Mouse (Mus musculus) mature B cell (primary cell): ENCODE measurements around the gene Abcf1.
"Not testable (repeated sequence)": the region's sequence is repeated elsewhere in the genome, so short reads cannot be mapped to it uniquely, and the experiment has no call there.

Experiments
- in situ Hi-C: fragments of 300-500 bp; cut with MboI; formaldehyde crosslinking; loops from 2 replicates; pipeline ENCODE4 v1.14.3; 2019

Gene Abcf1

DNA sequence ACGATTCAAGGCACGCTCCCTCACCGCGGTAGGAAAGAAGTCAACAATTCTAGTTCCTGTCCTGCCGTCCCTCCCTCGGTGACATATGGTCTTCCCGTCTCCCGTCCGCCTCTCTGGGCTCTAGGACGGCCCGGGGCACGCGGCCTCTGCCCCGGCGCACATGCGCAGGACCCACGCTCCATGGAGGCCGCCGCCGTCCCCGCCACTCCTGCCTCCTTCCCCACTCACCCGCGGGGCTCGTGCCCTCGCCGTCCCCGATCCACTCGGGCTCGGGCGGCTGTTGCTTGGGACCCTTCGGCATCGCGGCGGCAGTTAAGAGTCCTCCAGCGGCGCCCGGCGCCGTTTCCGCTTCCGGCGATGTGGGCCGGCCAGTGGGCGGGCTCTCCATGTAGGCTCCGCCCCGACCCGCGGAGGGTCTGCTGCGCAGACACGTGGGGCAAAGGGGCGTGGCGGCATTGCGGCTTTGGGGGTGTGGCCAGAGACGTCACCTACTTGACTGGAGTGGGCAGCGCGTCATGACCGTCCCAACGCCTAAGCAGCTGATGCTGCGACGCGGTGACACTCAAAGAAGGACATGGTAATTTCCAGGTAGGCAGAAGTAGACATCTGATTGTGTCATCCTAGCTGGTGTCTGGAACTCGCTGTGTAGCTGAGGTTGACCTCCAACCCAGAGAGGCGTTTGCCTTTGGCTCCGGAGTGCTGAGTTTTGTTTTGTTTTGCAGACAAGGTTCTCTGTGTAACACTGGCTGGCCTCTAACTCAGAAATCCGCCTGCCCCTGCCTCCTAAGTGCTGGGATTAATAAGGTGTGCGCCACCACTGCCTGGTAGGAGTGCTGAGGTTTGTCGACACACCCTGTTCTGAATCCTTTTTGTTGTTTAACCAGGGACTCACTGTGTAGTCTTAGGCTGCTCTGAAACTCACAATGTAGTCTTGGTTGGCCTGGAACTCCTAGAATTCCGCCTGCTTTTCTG is at the start of gene Abcf1:
Abcf1 (minus strand) TSS at position 344 of the 972 bp plus-strand sequence.
- in situ Hi-C loops, result no loop called here

DNA sequence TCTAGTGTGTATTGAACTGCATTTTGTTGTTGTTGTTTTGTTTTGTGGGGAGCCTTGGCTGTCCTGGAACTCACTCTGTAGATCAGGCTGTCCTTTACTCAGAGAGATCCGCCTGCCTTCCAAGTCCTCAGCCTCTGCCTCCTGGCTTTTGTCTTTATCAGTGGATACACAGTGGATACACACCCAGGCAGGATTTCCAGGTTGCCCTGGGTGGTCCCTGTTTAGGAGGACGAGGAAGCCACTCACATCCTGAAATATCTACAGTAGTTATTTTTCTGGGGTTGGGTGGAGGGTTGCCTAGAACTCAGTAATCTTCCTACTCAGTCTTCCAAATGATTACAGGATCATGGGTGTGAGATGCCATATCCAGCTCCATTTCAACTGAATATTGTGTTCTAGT is 49.4 kb upstream of the Abcf1 start:
- in situ Hi-C loops, result no loop called here

DNA sequence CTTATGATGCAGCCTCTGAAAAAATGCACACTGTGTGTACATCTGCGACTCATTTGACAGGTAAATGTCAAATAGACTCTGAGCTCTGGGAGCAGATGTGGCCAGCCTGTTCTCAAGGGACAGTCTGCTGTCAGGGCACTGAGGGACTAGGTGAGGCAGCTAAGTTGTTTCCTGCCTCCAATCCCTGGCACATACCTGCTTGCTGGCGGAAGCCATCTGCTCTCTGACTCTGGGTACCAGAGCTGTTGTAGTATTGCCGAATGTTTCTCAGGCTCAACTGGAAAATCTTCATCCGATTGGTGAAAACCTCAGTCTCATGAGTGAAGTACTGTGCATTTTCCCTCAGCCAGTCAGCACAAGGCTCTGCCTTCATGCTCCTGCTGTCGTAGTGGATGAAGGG is 47.5 kb upstream of the Abcf1 start:
- in situ Hi-C loops, result no loop called here

DNA sequence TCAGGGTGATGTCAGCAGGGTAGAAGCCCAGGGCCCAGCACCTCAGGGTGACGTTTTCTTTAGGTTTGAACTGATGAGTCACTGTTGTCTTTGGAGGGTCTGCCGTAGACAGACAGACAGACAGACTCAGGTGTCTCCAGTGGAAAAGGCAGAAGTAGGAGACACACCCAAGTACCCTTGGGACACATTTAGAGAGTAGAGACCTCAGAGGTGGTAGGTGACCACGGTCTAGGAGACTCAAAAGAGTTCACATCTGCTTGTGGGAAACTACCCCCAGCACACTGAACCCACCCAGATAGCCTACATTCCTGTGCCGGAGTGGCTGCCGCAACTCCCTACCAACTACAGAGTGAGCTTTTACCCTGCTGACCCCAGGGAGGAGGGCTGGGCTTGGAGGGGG is 45.4 kb upstream of the Abcf1 start:
- in situ Hi-C loops, result no loop called here

DNA sequence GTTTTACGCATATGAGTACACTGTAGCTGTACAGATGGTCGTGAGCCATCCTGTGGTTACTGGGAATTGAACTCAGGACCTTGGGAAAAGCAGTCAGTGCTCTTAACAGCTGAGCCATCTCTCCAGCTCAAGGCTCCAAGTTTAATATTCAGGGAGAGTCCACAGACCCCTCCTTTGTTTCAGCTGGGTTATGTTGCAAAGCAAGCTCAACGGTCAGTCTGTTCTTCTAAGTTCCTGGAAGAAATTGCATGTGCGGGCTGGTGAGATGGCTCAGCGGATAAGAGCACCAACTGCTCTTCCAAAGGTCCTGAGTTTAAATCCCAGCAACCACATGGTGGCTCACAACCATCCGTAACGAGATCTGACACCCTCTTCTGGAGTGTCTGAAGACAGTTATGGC is 34.8 kb upstream of the Abcf1 start:
- in situ Hi-C loops, result not testable (repeated sequence)

DNA sequence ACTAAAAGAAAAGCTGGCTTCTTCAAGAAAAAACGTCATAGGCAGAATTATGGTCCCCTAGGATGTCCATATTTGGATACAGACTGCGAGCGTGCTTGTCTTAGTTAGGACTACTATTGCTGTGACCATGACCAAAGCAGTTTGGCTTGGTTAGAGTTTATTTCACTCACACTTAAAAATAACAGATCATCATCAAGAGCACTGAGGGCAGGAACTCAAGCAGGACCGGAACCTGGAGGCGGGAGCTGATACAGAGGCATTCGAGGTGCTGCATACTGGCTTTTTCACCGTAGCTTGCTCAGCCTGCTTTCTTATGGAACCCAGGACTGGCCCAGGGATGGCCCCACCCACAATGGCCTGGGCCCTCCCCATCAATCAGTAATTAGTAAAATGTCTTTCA is 33.8 kb upstream of the Abcf1 start:
- in situ Hi-C loops, result no loop called here

DNA sequence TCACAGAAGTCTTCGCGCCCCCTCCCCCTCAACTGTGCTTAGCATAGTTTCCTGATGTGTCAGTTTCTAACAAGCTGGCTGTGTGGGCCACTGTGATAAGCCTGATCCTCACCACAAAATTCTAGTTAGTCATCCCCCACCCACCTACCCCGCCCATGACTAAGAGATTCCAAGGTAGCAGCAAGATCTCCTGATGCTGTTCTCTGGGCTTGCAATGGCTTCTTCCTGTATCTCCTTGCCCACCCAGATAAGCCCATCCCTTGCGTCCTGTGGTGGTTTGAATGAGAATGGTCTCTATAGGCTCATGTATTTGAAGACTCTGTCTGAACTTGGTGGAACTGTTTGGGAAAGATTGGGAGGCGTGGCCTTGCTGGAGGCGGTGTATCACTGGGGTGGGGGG is 32.4 kb upstream of the Abcf1 start:
- in situ Hi-C loops, result no loop called here

DNA sequence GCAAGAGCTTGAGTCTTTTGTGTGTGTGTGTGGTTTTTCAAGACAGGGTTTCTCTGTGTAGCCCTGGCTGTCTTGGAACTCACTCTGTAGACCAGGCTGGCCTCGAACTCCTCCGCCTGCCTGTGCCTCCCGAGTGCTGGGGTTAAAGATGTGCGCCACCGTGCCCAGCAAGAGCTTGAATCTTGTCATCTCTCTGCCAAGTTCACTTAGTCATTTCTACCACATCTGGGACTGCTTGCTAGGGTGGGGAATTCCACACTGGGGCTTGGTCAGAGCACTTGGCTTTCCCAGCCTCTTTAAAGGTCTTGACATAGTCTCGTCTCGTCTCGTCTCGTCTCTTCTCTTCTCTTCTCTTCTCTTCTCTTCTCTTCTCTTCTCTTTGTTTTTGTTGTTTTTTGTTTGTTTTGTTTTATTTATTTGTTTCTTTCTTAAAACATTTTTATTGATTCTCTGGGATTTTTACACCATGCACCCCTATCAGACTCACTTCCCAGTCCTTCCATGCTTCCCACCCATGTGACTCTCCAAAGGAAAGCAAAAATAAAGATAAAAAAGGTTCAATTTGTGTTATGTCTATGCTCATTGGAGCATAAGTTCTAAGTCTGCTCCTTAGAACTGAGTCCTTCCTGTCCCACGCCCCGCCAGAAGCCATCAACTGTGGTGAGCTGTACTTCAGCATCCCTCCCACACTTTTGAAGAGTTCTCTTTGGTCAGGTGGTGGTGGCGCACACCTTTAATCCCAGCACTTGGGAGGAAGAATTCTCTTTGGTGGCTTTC is 31.7 kb upstream of the Abcf1 start:
- in situ Hi-C loops, result no loop called here

DNA sequence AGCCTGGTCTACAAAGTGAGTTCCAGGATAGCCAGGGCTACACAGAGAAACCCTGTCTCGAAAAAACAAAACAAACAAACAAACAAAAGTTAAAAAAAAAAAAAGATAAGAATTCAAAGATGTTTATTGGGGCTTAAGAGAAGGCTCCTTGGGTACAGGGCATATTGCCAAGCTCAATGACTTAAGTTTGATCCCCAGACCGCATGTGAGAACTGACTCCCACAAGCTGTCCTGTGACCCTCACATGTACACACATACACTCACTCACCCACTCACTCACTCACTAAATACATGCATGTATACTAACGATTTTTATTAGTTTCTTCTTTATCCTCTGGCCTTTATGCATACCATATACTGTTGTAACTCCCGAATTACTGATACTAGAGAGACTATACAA is 30.8 kb upstream of the Abcf1 start:
- in situ Hi-C loops, result no loop called here

DNA sequence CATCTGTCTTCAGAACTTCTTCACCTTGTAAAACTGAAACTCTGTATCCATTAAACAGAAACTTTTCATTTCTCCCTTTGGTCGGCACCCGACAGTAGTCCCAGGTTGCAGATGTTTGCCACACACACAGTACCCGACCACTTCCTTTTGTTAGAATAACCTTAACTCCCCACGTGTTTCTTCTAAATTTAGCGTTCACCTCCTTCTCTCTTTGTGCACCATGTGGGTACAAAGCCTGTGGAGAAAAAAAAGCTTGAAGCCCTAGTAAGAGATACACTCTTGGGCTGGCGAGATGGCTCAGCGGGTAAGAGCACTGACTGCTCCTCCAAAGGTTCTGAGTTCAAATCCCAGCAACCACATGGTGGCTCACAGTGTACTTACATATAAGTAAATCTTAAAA is 29.8 kb upstream of the Abcf1 start:
- in situ Hi-C loops, result loop anchor here (10.0 kb wide), 2 partner anchors 45 to 165 kb away; partner anchors contain the start of genes Gm6034, H2-T22 and Tubb5

DNA sequence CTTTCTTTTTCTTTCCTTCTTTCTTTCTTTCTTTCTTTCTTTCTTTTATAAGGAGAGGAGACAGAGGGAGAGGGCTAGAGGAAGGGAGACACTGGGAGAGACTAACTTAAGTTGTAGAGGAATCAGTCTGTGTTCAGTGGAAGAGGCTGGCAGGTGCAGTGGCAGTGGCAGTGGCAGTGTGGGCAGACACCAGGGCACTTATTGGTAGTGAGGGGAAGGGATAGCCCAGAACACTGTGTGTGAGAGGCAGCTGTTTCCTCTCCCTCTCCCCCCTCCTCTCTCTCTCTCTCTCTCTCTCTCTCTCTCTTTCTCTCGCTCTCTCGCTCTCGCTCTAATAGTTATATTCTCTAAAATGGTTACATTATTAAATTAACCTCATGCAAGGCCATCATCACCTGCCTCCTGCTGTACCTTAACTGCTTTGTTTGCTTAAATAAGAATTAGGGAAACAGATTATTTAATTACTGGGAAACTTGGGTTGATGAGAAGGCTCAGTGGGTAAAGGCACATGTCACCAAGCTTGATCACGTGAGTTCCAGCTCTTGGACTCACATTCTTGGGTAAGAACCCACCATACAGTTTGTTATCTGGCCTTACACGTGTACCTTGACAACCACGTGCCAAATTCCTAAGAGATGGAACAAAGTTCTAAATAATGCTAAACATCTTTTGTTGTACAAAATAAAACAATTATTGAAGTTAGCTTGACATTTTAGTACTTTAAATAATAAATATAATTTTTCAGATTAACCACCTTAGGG is 29.2 kb upstream of the Abcf1 start:
- in situ Hi-C loops, result loop anchor here (10.0 kb wide), 2 partner anchors 46 to 164 kb away; partner anchors contain the start of genes Gm6034, H2-T22 and Tubb5

DNA sequence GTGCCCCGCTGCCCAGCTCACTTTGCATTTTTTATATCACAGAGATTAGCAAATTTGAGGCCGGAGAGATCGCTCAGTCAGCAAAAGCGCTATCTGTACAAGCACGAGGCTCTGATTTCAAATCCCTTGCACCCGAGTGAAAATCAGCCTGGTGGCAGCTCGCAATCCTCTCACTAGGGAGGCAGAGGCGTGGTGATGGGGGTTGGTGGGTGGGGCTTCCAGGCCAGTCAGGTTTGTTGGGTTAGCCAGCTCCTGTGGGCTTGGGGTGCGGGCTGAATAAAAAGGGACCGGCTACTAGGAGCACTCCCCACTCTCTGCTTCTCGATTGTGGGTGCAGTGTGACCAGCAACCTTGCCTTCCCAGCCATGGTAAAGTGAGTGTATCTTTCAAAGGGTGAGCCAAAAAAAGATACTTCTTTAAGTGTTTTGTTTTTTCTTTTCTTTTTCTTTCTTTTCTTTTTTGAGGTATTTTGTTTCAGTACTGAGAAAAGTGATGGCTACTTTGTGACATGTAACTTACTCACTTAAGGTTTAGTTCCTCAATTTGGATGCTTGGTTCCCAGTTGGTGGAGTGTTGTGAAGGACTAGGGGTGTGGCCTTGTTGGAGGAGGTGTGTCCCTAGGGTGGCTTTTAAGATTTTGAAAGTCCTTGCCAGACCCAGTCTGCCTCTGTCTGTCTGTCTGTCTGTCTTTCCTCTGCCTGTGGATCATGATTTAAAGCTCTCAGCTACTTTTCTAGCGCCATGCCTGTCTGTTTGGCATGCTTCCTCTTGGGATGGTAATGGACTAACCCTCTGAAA is 28.4 kb upstream of the Abcf1 start:
- in situ Hi-C loops, result loop anchor here (10.0 kb wide), 2 partner anchors 47 to 163 kb away; partner anchors contain the start of genes Gm6034, H2-T22 and Tubb5

DNA sequence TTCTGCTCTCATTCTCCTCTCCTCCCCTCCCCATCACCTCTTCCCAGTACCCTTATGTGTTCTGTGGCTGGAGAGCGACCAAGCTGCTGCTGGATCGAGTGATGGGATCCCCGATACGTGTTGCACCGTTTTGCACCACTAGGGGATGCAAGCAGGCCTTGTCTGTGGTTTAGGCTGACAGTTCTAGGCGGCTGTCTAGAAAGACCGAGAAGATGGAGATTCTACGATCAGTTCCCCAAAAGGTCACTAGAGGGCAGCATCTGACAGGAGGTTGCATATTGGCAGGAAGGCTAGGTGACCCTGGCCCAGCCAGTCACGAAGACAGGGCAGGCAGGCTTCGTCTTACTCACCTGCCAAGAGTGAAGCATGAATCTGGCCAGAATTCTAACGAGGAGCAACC is 27.4 kb upstream of the Abcf1 start:
- in situ Hi-C loops, result loop anchor here (10.0 kb wide), 2 partner anchors 48 to 162 kb away; partner anchors contain the start of genes Gm6034, H2-T22 and Tubb5

DNA sequence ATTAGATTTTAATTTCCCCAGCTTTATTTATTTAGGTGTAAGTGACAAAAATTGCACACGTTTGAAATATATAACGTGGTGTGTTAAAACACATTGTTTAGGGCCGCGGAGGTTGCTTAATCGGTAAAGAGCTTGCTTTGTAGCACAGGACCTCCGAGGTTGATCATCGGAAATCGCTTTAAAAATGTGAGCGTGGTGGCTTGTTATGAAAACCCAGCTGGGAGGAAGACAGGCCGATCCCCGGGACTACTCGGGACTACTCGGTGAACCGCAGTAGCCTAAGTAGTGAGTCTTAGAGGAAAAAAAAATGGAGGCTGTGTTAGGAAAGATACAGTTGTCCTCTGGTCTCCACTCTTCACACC is 25.3 kb upstream of the Abcf1 start:
- in situ Hi-C loops, result loop anchor here (10.0 kb wide), 2 partner anchors 50 to 160 kb away; partner anchors contain the start of genes Gm6034, H2-T22 and Tubb5

DNA sequence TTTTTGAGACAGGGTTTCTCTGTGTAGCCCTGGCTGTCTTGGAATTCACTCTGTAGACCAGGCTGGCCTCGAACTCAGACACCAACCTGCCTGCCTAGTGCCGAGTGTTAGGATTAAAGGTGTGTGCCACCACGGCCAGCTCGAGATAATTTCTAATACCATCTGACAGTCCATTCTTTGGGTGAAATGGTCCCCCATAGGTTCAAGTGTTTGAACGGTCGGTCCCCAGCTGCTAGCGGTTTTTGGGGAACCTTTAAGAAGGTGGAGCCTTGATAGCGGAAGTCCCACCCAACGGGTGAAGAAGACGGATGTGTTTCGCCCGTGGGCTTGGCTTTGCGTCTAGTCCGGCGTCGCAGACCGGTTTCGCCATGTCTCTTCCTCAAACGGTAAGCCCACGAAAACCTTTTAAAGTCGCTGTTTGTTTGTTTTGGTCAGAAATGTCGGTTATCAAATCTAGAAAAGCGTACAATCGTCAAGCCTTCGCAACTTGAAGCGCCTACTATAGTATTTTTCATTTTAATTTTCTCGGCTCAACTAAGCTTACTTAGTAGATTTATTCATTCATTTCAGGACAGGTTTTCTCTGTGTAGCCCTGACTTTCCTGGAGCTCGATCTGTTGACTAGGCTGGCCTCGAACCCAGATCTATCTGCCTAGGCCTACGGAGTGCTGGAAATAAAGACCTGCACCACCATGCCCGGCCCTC is 24.8 kb upstream of the Abcf1 start:
- in situ Hi-C loops, result loop anchor here (10.0 kb wide), 2 partner anchors 50 to 160 kb away; partner anchors contain the start of genes Gm6034, H2-T22 and Tubb5

DNA sequence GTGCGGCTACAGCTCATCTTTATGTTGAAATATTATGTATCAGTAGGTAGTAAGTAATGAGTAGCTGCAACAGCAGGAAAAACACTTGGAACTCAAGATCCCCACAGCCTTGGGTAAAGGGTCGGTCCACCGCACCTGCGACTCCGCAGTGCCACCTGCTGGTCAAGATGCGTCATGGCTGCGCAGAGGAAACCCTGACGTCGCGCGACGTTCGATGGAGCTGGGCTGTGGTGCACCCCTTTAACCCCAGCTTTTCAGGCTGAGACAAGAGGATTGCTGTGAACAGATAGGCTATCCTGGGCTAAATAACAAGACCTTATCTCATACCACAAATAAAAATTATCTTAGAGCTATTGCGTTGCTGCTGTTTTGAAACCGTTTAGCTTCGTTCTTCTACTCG is 24.1 kb upstream of the Abcf1 start:
- in situ Hi-C loops, result loop anchor here (10.0 kb wide), 2 partner anchors 51 to 159 kb away; partner anchors contain the start of genes Gm6034, H2-T22 and Tubb5

DNA sequence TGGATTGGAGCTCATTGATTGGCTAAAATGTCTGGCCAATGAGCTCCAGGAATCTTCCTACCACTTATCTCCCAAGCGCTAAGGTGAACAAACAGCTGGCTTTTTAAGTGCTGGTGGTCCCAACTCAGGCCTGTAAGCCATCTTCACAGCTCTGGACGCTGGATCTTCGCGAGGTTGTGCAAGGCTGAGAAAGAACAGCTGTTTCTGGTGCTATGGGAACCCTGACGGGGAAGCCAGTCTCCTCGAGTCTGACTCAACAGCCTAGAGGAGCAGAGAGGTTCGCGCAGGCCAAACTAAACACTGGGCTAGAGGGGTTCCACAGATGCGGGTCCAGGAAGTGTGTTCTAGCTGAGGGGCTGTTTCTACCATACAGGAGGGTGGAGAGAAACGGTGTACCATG is 22.2 kb upstream of the Abcf1 start:
- in situ Hi-C loops, result loop anchor here (10.0 kb wide), 2 partner anchors 53 to 157 kb away; partner anchors contain the start of genes Gm6034, H2-T22 and Tubb5

DNA sequence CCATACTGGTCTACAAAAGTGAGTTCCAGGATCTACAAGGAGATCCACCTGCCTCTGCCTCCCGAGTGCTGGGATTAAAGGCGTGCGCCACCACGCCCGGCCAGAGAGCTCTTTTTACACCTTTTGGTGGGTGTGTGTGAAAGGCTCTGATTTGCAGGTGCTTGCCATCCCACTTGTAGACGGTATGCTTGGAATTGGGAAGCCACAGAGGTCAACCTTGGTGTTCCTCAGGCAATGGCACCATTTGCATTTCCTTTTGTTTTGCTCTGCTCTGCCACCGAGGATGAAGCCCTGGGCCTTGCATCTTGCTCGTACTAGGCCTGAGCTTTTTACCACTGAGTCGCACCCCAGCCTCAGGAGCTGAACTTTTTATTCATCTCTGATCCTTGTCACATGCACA is 12.2 kb upstream of the Abcf1 start:
- in situ Hi-C loops, result no loop called here

DNA sequence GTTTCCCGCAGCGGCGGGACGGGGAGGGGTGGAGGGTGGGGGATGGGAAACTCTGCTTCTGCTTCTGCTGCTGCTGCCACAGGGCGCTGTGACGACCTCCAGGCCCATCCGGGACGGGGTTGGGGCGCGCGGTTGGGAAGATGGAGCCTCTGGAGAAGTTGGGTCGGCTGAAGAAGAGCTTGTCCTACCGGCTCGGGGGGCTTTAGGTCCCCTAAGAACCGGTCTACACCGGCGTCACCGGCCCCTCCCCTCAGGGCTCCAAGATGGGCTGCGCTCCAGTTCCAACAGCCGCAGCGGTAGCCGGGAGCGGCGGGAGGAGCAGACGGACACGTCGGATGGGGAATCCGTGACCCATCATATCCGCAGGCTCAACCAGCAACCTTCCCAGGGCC is 10.8 kb upstream of the Abcf1 start:
- in situ Hi-C loops, result no loop called here
